Mouse (Mus musculus) heart, embryonic 14.5 days (tissue): ENCODE results near the gene Snrnp35. TPM values are rescaled to one million over a fixed set of nuclear protein-coding genes. Genes with fewer than 3 reads are reported as not detected.

Experiments used
- ATAC-seq: fragments of 200-750 bp; cut with Nextera tagmentation; 2 replicates; pipeline ENCODE4 v1.8.0; 2017; ENCODE audit warnings: low read depth, moderate TSS enrichment; ENCODE audit not compliant: insufficient number of reproducible peaks, insufficient read depth, low FRiP score
- H3K27ac ChIP-seq, 2 experiments: fragments of 200-500 bp in 1 of 2; fragments of 300-500 bp in 1 of 2; sonication (generic) in 1 of 2; replicated peaks in 1 of 2; 2 replicates each; pipeline ENCODE4 v1.5.1; 2012 to 2014; ENCODE audit warnings: low read depth in 2 of 2, low read length in 2 of 2, control low read depth in 1 of 2, mild to moderate bottlenecking in 1 of 2, mixed read lengths in 1 of 2; ENCODE audit not compliant: control insufficient read depth in 1 of 2, insufficient read depth in 1 of 2
- H3K27me3 ChIP-seq: fragments of 300-500 bp; sonication (generic); 2 replicates; pipeline ENCODE4 v1.6.1; 2014; ENCODE audit warnings: mild to moderate bottlenecking, low read length, control low read depth; ENCODE audit not compliant: control insufficient read depth, insufficient read depth
- H3K36me3 ChIP-seq: fragments of 300-500 bp; sonication (generic); 2 replicates; pipeline ENCODE4 v1.6.1; 2014; ENCODE audit warnings: mild to moderate bottlenecking, control low read depth, low read length, mixed read lengths; ENCODE audit not compliant: control insufficient read depth, insufficient read depth
- H3K4me1 ChIP-seq, 2 experiments: fragments of 200-500 bp in 1 of 2; fragments of 300-500 bp in 1 of 2; sonication (generic) in 1 of 2; 2 replicates each; pipeline ENCODE4 v1.6.1; 2012 to 2014; ENCODE audit warnings: low read length in 2 of 2, control low read depth in 1 of 2, mixed read lengths in 1 of 2; ENCODE audit not compliant: control insufficient read depth in 2 of 2, insufficient read depth in 2 of 2
- H3K4me2 ChIP-seq: fragments of 300-500 bp; sonication (generic); 2 replicates; pipeline ENCODE4 v1.6.1; 2014; ENCODE audit warnings: mild to moderate bottlenecking, low read length
- H3K4me3 ChIP-seq, 2 experiments: fragments of 200-500 bp in 1 of 2; fragments of 300-500 bp in 1 of 2; sonication (generic) in 1 of 2; 2 replicates each; pipeline ENCODE4 v1.5.1; 2012 to 2014; ENCODE audit warnings: low read length in 2 of 2, mild to moderate bottlenecking in 2 of 2, control low read depth in 1 of 2, low read depth in 1 of 2, moderate library complexity in 1 of 2; ENCODE audit not compliant: control insufficient read depth in 1 of 2, insufficient read depth in 1 of 2
- H3K9ac ChIP-seq: fragments of 300-500 bp; sonication (generic); 2 replicates; pipeline ENCODE4 v1.6.1; 2014; ENCODE audit warnings: mild to moderate bottlenecking, low read length
- H3K9me3 ChIP-seq: fragments of 300-500 bp; sonication (generic); 2 replicates; pipeline ENCODE4 v1.6.1; 2016; ENCODE audit warnings: low read length, control low read depth; ENCODE audit not compliant: control insufficient read depth
- WGBS: fragments of 180-500 bp; shearing (Covaris S2); extraction: QIAGEN DNeasy Blood & Tissue Kit; methylation state at CpG from one replicate; pipeline ENCODE4 v1.1.7; 2014; 5-methylcytosine and 5-hydroxymethylcytosine counted together
- polyA plus RNA-seq: library from polyadenylated mRNA; unstranded; fragments of >200 nt; fragmentation: Nextera tagmentation; extraction: Ambion mirVana; gene quantifications from 2 replicates; pipeline ENCODE4 v1.2.1, GENCODE M21; 2014

Snrnp35 gene
- polyA plus RNA-seq, 1 experiment from 2014 or later: 11.5 TPM

DNA sequence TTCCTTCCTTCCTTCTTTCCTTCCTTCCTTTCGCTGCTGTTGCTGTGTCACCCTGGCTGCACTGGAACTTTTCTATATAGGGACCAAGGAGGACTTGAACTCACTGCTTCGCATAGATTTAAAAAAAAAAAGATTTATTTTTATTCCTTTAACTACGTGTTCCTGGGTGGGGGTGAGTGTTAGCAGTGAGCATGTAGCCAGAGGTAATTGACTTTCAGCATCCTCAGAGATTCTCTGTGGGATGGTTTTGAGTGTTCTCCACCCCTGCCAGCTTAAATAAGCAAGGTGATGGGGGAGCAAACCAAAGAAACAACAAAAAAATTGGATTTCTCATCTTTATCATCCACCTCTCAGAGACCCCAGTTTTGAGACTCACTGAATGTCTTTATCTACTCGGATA is 57.0 kb downstream of the Snrnp35 start:
- H3K36me3 ChIP-seq: peaks cover 28% of the 10 kb centered on the region
- no peak for ATAC-seq
- H3K4me2 ChIP-seq: peak overlapping the region; percentile 56
- H3K9ac ChIP-seq: peak overlapping the region; percentile 63; the same call in 1 of the 2 replicates
- peak overlapping the region in 1 of 2 experiments; percentile 80; a peak in 2 of 4 replicates for H3K4me3 ChIP-seq
- WGBS: 76% methylated on average over 4 of the region's 4 CpGs
- peaks cover 9 to 23% of the 10 kb centered on the region in 2 experiments for H3K4me1 ChIP-seq
- H3K9me3 ChIP-seq: no peaks in the 10 kb centered on the region
- H3K27ac ChIP-seq: no peak overlapping the region
- H3K27me3 ChIP-seq: no peaks in the 10 kb centered on the region

DNA sequence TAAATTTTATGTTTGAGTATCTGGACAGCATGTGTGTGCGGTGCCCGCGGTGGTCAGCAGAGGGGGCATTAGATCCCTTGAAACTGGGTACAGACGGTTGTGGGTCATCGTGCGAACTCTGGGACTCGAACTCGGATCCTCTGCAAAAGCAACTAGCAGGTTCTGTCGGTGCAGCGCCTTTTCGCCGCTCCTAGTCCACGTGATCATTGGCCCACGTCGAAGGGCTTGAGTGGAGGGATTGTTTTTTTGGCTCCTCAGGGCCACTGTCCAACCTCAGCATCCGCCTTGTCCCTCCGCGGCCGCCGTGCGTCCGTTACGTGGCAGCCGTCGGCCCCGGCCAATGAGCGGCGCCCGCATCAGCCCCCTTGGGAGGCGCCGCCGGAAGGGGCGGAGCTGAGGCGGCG is 57.5 kb downstream of the Snrnp35 start, which contains the start of gene Tmed2:
Tmed2 (plus strand) TSS at position 313 of the 404 bp plus-strand sequence.
- peaks cover 32% of the 10 kb centered on the region for H3K36me3 ChIP-seq
- H3K4me3 ChIP-seq: peak within 1 kb of the TSS; percentile 80 to 95
- no peaks in the 10 kb centered on the region for H3K27me3 ChIP-seq
- H3K4me1 ChIP-seq: peaks cover 9 to 23% of the 10 kb centered on the region in 2 experiments
- H3K9ac ChIP-seq: peak within 1 kb of the TSS; percentile 93
- peak within 1 kb of the TSS; percentile 78 to 88 for H3K27ac ChIP-seq
- ATAC-seq: peak; percentile 91
- no peaks in the 10 kb centered on the region for H3K9me3 ChIP-seq
- H3K4me2 ChIP-seq: peak within 1 kb of the TSS; percentile 75
- WGBS: 1% methylated on average over 35 of the region's 35 CpGs

Other genes with a start within 250 kb of the Snrnp35 start
- gene Pitpnm2, start 233.4 kb upstream of the Snrnp35 start, polyA plus RNA-seq: 10.2 and 12.0 TPM in 2 replicates
- 11.7 and 14.4 TPM in 2 replicates for gene Mphosph9, start 155.2 kb upstream of the Snrnp35 start, polyA plus RNA-seq
- gene 2810006K23Rik, start 155.0 kb upstream of the Snrnp35 start, polyA plus RNA-seq: 14.3 and 15.5 TPM in 2 replicates
- 133 and 135 TPM in 2 replicates for gene Cdk2ap1, start 120.1 kb upstream of the Snrnp35 start, polyA plus RNA-seq
- gene Sbno1, start 57.1 kb upstream of the Snrnp35 start, polyA plus RNA-seq: 67.3 and 68.1 TPM in 2 replicates
- gene Kmt5a, start 43.2 kb upstream of the Snrnp35 start, polyA plus RNA-seq: 86.6 and 87.8 TPM in 2 replicates
- gene Rilpl2, start 4.8 kb upstream of the Snrnp35 start, polyA plus RNA-seq: 14.0 and 17.1 TPM in 2 replicates
- 27.2 and 28.3 TPM in 2 replicates for gene Rilpl1, start 48.3 kb downstream of the Snrnp35 start, polyA plus RNA-seq
- gene Tmed2, start 57.6 kb downstream of the Snrnp35 start, polyA plus RNA-seq: 437 and 446 TPM in 2 replicates
- 6.5 and 8.3 TPM in 2 replicates for gene Ddx55, start 69.7 kb downstream of the Snrnp35 start, polyA plus RNA-seq
- 57.6 and 60.4 TPM in 2 replicates for gene Eif2b1, start 96.0 kb downstream of the Snrnp35 start, polyA plus RNA-seq
- gene Gtf2h3, start 96.0 kb downstream of the Snrnp35 start, polyA plus RNA-seq: 33.5 and 34.1 TPM in 2 replicates
- 32.4 and 35.9 TPM in 2 replicates for gene Atp6v0a2, start 145.4 kb downstream of the Snrnp35 start, polyA plus RNA-seq
- 0.03 and 0.04 TPM in 2 replicates for gene Dnah10, start 242.0 kb downstream of the Snrnp35 start, polyA plus RNA-seq